Mouse (Mus musculus): ENCODE data around the gene Lexm.

GRCm38 (mm10) chr4:106613105-106613504, 3.9 kb downstream of the Lexm start:
- TF ChIP-seq EP300 (IDR thresholded peaks at IDR 0.05) = no peak
- no peak for TF ChIP-seq CTCF (IDR thresholded peaks at IDR 0.05)

All from lung, postnatal 0 days (tissue).